Mouse (Mus musculus) v-Abl transformed pro-B cells (cell line): Measurements from ENCODE around the gene Eipr1.
"Not testable (repeated sequence)": the region's sequence is repeated elsewhere in the genome, so short reads cannot be mapped to it uniquely, and the experiment has no call there.

ENCODE experiments used
- in situ Hi-C, 2 experiments: fragments of 400-800 bp; cut with MboI; formaldehyde crosslinking; loops; one replicate each; pipeline ENCODE4 v1.15.1; 2025; ENCODE audit not compliant: unreplicated experiment in 2 of 2

Gene Eipr1

DNA sequence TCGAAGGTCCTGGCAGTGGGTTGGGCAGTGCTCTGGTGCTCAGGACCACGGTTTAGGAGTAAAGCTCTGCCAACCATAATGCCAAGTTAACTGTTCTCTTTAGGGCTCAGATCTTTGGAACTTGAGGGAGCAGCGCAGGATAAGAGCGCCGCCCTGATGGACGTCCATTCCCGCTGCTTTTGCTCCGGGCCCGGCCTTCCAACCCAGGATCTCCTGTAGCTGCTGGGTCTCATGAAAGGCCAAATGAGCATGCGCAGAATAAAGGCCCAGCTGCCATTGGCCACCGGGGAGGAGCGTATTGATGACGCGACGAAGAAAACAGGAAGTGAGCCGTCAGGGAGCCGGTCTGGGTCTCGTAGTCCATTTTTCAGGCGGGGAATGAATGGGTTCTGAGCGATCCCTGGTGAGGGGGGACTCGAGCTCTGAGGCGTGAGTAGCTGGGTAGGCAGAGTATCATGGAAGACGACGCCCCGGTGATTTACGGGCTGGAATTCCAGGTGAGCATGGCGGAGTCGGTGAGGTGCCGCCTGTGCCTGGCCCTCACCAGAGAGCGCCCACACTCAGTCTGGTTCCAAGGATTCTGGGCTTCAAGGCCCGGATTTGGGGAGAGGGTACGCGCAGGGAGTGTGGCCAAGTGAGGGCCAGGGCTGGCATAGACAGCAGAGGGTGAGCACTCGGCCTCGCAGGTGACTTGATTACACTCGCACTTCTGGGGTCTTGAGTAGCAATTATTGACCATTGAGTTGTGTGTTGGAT lies at the start of gene Eipr1:
Gene Eipr1, plus strand, starts transcription at position 296 of the 756 bp plus-strand sequence.
- in situ Hi-C loops = loop anchor here (5.0 kb wide), 2 partner anchors 104 to 114 kb away; partner anchors contain the start of genes Rnaseh1 (in 1 of the 2) and Rps7 (in 1 of the 2)

DNA sequence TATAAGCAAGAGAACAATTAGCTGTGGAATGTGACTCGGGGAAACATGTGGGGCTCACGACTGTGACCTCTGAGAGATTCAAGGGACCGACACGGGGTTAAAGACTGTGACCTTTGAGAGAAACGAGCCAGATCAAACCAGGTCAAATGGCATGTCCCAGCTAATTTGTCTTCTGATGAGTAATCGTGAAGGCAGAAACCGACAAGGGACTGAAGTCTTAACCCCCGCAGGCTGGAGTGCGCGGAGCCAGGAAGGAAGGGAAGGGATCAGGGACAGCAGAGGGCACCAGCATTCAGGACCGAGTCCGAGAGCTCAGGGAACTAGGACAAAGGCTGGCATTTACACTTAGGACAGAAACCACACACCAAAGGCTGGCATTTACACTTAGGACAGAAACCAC lies 47.2 kb upstream of the Eipr1 start:
- in situ Hi-C loops = loop anchor here in 1 of 2 experiments (10.0 kb wide), 1 partner anchor 1180 kb away; no protein-coding TSS in a partner anchor

DNA sequence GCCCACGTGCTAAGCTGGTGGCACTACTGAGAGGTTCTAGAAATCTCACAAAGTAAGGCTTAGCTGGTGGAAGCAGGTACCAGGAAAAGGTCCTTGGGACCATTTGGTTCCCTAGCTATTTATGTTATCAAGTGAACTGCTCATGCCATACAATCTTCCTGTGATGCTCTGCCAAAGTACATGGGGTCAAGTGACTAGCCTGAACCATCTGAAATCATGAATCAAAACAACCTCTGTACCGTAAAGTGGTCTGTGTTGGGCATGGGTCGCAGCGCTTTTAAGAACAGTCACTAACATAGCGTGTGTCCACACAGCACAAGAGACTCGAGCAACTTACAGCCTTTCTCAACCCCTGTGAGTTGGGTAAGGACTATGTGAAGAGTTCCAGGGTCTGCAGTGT lies 46.4 kb upstream of the Eipr1 start:
- in situ Hi-C loops = loop anchor here in 1 of 2 experiments (10.0 kb wide), 1 partner anchor 1180 kb away; no protein-coding TSS in a partner anchor

DNA sequence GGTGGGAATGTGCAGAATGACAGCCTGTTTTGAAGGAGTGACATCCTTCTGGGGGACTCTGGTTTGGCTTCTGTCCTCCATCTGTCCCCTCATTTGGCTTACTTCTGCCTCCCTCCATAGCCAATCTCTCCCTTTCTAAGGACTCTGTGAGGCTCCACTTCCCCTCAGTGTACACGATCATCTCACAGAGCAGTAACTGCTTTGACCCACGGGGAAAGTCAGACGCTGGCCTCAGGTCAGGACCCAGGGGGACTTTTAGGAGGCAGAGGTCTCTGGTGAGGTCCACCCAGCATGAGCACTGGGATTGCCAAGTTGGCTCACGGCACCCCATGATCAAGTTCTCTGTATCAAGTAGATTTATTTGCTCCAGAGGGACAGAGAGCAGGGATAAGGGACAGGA lies 43.4 kb upstream of the Eipr1 start:
- in situ Hi-C loops = loop anchor here in 1 of 2 experiments (10.0 kb wide), 1 partner anchor 1177 kb away; no protein-coding TSS in a partner anchor

DNA sequence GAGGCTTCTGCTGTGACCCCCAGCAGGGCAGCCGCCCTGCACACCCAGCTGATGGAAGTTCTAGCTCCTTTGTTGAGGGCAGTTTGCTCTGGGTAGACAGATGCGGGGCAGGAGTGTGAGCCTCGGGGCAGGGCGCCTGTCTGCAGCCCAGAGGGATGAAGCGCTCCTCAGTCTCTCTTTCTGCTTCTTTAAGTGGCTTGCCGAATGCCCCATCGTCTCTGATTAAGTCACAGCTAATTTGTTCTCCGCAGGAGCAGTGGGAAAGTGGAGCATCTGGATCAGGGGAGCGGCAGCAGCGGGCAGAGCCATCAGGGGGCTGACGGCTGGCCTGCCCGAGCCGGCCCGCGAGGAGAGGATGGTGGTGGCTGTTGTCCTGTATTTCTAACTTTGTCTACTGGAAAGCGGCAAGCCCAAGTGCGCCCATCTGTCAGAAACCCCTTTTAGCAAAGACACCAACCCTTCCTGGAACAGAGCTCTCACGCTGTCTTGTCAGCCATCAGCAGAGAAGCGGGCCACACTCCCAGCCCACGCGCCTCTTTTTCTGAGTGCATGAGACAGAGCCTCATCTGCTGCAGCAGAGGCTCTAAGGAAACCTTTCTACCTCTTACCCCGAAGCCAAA lies 40.9 kb upstream of the Eipr1 start:
- in situ Hi-C loops = no loop called here

- in situ Hi-C loops = no loop called here
Measured at GRCm38 (mm10) chr12:28714822-28715632, 36.6 kb upstream of the Eipr1 start.

- in situ Hi-C loops = no loop called here
Measured at GRCm38 (mm10) chr12:28717066-28717465, 34.5 kb upstream of the Eipr1 start.

GRCm38 (mm10) chr12:28718106-28718505 lies 33.5 kb upstream of the Eipr1 start:
- in situ Hi-C loops = no loop called here

GRCm38 (mm10) chr12:28724366-28724765 lies 27.2 kb upstream of the Eipr1 start:
- in situ Hi-C loops = no loop called here

DNA sequence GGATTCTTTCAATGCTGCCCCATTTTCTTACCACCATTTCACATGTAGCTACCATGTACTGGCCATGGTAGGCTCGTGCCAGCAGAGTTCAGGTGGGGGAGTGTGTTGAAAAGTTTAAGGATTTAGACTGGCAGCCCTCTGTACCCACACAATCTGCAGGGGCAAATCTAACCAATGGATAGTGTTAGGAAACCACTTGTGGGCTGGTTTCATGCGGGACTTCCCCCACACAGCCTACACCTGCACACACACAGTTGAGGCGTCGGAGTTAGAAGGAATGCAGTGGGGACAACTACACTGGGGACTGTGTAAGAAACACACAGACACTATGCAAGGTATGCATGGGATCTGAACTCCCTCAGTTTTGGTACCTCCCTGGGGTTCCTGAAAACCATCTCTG lies 25.4 kb upstream of the Eipr1 start:
- in situ Hi-C loops = no loop called here

DNA sequence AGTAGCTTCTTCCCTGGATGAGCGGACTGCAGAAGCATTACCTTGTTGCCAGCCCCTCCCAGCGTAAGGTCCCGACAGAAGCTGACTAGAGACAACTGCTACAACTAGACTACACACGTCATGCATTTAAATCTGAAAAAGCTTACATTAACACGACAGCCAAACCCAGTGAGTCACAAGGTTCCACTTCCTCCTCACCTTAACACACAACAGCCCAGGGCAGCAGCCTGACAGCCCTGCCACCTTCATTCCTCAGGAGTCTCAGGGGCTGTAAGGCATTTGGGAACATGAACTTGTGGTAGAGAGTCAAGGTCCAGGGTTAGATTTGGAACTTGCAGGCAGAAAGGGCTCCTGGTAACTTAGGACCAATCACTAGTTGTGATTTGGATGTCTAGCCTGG lies 24.5 kb upstream of the Eipr1 start:
- in situ Hi-C loops = no loop called here

- in situ Hi-C loops = no loop called here
Measured at GRCm38 (mm10) chr12:28732631-28733030, 19.0 kb upstream of the Eipr1 start.

- in situ Hi-C loops = not testable (repeated sequence)
Measured at GRCm38 (mm10) chr12:28733520-28734245, 17.9 kb upstream of the Eipr1 start.

DNA sequence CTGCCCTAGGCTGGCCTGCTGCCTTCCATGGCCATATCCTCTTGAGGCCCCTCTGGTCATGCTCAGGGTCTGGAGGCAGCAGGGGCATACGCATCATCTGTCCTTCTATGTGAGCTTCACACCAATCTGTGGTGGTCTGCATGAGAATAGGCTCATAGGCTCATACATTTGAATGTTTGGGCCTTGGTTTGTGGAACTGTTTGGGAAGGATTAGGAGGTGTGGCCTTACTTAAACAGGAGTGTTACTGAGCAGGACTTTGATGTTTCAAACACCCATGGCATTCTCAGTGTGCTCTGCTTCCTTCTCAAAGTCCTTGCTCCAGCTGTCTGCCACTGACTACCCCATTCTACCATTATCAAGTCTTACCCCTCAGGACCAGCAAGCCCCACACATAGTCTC lies 17.3 kb upstream of the Eipr1 start:
- in situ Hi-C loops = no loop called here

DNA sequence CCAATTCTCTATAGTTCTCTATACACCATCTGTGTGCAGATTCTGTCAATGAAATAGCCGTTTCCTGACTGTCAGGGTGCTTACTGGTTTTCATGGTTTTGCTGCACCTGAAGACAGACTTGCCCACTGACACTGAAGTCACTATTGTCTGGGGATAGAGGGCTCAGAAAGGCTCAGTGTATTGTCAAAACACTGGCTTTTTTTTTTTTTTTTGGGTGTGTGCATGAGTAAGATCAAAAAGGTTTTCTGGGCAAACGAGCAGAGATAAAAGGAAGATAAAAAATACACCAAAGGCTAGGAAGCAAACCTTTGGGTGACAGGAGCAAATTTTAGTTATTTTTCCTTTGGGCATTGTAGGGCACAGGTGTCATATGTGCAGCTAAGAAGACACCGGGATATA lies 16.3 kb upstream of the Eipr1 start:
- in situ Hi-C loops = no loop called here

DNA sequence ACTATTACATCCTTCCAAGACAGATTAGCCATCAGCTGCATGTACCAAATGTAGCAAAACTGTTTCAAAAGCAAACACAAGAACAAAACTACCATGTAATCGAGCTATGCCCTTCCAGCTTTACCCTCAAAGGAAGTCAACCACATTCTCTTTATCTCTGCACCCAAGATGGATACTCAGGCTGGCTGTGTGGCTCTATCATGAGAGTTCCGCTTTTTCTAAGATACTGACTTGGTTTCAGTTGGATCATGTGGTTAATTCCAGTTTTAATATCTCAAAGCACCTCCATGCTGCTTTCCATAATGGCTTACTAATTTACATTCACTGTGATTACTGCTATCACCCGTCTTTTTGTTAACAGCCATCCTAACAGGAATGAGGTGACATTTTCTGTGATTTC lies 8.3 kb upstream of the Eipr1 start:
- in situ Hi-C loops = no loop called here

GRCm38 (mm10) chr12:28750021-28750633 lies 1.5 kb upstream of the Eipr1 start, which contains the start of gene Trappc12:
Trappc12 (minus strand) TSS chr12:28750472.
- in situ Hi-C loops = loop anchor here (5.0 kb wide), 2 partner anchors 103 to 113 kb away; partner anchors contain the start of genes Rnaseh1 (in 1 of the 2) and Rps7 (in 1 of the 2)

GRCm38 (mm10) chr12:28750876-28751275 lies 727 bp upstream of the Eipr1 start:
- in situ Hi-C loops = loop anchor here (5.0 kb wide), 2 partner anchors 104 to 114 kb away; partner anchors contain the start of genes Rnaseh1 (in 1 of the 2) and Rps7 (in 1 of the 2)

DNA sequence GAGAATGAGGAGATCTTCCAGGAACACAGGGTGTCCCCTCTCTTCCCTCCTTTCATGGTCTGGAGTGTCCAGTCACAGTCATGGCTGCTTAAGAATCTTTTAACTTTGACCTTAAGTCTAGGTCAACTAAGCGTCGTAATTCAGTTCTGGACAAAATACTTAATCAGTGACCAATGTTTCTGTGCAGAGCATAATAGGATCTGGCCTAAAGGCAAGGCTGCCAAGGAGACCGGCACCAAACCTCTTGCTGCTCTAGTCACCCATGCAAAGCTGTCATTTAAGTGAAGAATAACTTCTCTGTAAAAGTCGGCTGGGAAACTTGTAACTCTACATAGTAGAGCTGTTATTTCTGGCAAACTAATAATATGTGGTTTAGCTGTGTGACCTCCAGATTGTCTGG lies 4.4 kb downstream of the Eipr1 start:
- in situ Hi-C loops = no loop called here

- in situ Hi-C loops = no loop called here
Measured at GRCm38 (mm10) chr12:28769953-28770352, 18.4 kb downstream of the Eipr1 start.
